8 mouse cellular contexts compared by ENCODE assay signal in genomic region chr14:75767492-75768274, GRCm38 (mm10). TPM values are rescaled to one million over a fixed set of nuclear protein-coding genes. Genes with fewer than 3 reads are reported as not detected.
DNase-seq lines count a peak whose midpoint lies in the region; ATAC-seq and TF ChIP-seq lines count a peak whose summit lies in the region.

No protein-coding gene starts in this region.

- H3K4me3 ChIP-seq in forebrain, embryonic 15.5 days, result peak overlapping the region; percentile 1; the same call in 1 of the 2 replicates
- H3K4me3 ChIP-seq in lung, postnatal 0 days (ENCODE audit: low read depth, low read length), result no peak overlapping the region

- no peak for TF ChIP-seq EP300 in lung, postnatal 0 days (IDR thresholded peaks at IDR 0.05)

- no peaks in the 10 kb centered on the region for H3K27me3 ChIP-seq in forebrain, embryonic 15.5 days
- H3K27me3 ChIP-seq in lung, postnatal 0 days (replicated peaks; ENCODE audit: insufficient read depth, low read length), result no peaks in the 10 kb centered on the region

- peak; percentile 70 for DNase-seq in MN1 (ENCODE audit: low spot score)
- DNase-seq in cerebellum, adult 11-12 months, result peak; percentile 47
- DNase-seq in layer of hippocampus, adult 9-10 months (ENCODE audit: low spot score), result peak; percentile 55
- DNase-seq in lung, postnatal 0 days (ENCODE audit: low spot score), result peak; percentile 88
- peak; percentile 64 for DNase-seq in right cerebral cortex, adult 18-20 months

- 47% methylated on average over 17 of the region's 17 CpGs for WGBS in forebrain, embryonic 15.5 days
- 42% methylated on average over 17 of the region's 17 CpGs for WGBS in lung, postnatal 0 days

- H3K9ac ChIP-seq in forebrain, embryonic 15.5 days (replicated peaks), result 0 out of 2 replicates have a peak overlapping the region, but pooled peaks have one; percentile 29
- H3K9ac ChIP-seq in lung, postnatal 0 days (replicated peaks; ENCODE audit: low read depth), result no peak overlapping the region

- peak; percentile 94 for TF ChIP-seq CTCF in lung, postnatal 0 days (IDR thresholded peaks at IDR 0.05)

- peaks cover 37% of the 10 kb centered on the region for H3K36me3 ChIP-seq in forebrain, embryonic 15.5 days
- H3K36me3 ChIP-seq in lung, postnatal 0 days (ENCODE audit: insufficient read depth, low read length), result 0 out of 2 replicates have a peak, but pooled peaks cover 3% of the 10 kb centered on the region

- peak overlapping the region; percentile 34; the same call in 1 of the 2 replicates for H3K4me2 ChIP-seq in forebrain, embryonic 15.5 days (replicated peaks)
- peak overlapping the region; percentile 47 for H3K4me2 ChIP-seq in lung, postnatal 0 days (replicated peaks; ENCODE audit: low read depth, low read length)

- H3K27ac ChIP-seq in forebrain, embryonic 15.5 days (replicated peaks), result peak overlapping the region; percentile 63
- H3K27ac ChIP-seq in lung, postnatal 0 days (ENCODE audit: low read length), result no peak overlapping the region

- peaks cover 5% of the 10 kb centered on the region for H3K4me1 ChIP-seq in forebrain, embryonic 15.5 days
- H3K4me1 ChIP-seq in lung, postnatal 0 days (ENCODE audit: insufficient read depth, low read depth, low read length), result no peaks in the 10 kb centered on the region

- peak; percentile 88 for ATAC-seq in forebrain, embryonic 15.5 days (replicated peaks)
- peak; percentile 49 to 80; a peak in 2 of 4 replicates for ATAC-seq in hematopoietic stem cell, adult 5-6 weeks (replicated peaks in 1 of 2; ENCODE audit: insufficient read depth in 1 of 2, low FRiP score in 2 of 2, low TSS enrichment in 1 of 2, low read depth in 1 of 2, poor library complexity in 2 of 2, severe bottlenecking in 2 of 2)
- ATAC-seq in lung, postnatal 0 days, result peak; percentile 91
- no peak for ATAC-seq in inflammation-experienced regulatory T-cells, adult 6 months

- H3K9me3 ChIP-seq in forebrain, embryonic 15.5 days, result no peaks in the 10 kb centered on the region
- no peaks in the 10 kb centered on the region for H3K9me3 ChIP-seq in lung, postnatal 0 days (ENCODE audit: low read length)

RNA-seq across cellular contexts. Expression of gene Cog3, which starts 13.4 kb away (rescaled TPM):
- 23.4 and 24.1 TPM in 2 replicates for polyA plus RNA-seq in forebrain, embryonic 15.5 days (2015; fragmentation: Nextera tagmentation; extraction: Ambion mirVana)
- 27.0 and 27.6 TPM in 2 replicates for total RNA-seq in hematopoietic stem cell, adult 5-6 weeks (2017)
- 12.8 and 13.4 TPM in 2 replicates for polyA plus RNA-seq in lung, postnatal 0 days (2015; fragmentation: Nextera tagmentation; extraction: Ambion mirVana)
- polyA plus RNA-seq in inflammation-experienced regulatory T-cells, adult 6 months (2017; shearing (Covaris generic)), result 10 to 100 TPM in 1 of 3 experiments, 1 to 10 TPM in 2; 8.5 to 10.1 (median 8.6) TPM

RNA-seq across cellular contexts. Expression of gene Slc25a30, which starts 19.2 kb away (rescaled TPM):
- 9.7 and 9.9 TPM in 2 replicates for polyA plus RNA-seq in forebrain, embryonic 15.5 days (2015; fragmentation: Nextera tagmentation; extraction: Ambion mirVana)
- total RNA-seq in hematopoietic stem cell, adult 5-6 weeks (2017), result 23.5 and 30.9 TPM in 2 replicates
- 3.6 and 3.8 TPM in 2 replicates for polyA plus RNA-seq in lung, postnatal 0 days (2015; fragmentation: Nextera tagmentation; extraction: Ambion mirVana)
- polyA plus RNA-seq in inflammation-experienced regulatory T-cells, adult 6 months (2017; shearing (Covaris generic)), result 10 to 100 TPM; 19.9 to 22.3 (median 21.9) TPM
